Mouse (Mus musculus) ES-E14 (cell line): Measurements from ENCODE around the gene Prss45. TPM values are rescaled to one million over a fixed set of nuclear protein-coding genes. Genes with fewer than 3 reads are reported as not detected.
A peak's percentile ranks its signal among the peaks of the same experiment; 100 is the strongest.

ENCODE experiments used
- DNase-seq: peaks from one replicate; pipeline ENCODE4 v3.0.0-alpha.2; 2013; ENCODE audit warnings: low read depth, low spot score
- H3K27ac ChIP-seq: 2 replicates; pipeline ENCODE4 v1.5.1; 2012; ENCODE audit warnings: low read depth, mild to moderate bottlenecking, low read length, moderate library complexity, mixed read lengths; ENCODE audit not compliant: poor library complexity, insufficient read depth, severe bottlenecking
- H3K36me3 ChIP-seq: 2 replicates; pipeline ENCODE4 v1.6.1; 2012; ENCODE audit warnings: mild to moderate bottlenecking, low read length, moderate library complexity, mixed read lengths; ENCODE audit not compliant: control insufficient read depth, poor library complexity, insufficient read depth, severe bottlenecking
- H3K4me1 ChIP-seq, 2 experiments: fragments of 150-350 bp in 1 of 2; sonication (generic) in 1 of 2; 2 replicates each; pipeline ENCODE4 v1.6.1; 2012; ENCODE audit warnings: low read length in 2 of 2, mild to moderate bottlenecking in 1 of 2, mixed read lengths in 1 of 2; ENCODE audit not compliant: control insufficient read depth in 2 of 2, insufficient read depth in 2 of 2, poor library complexity in 1 of 2
- H3K4me3 ChIP-seq, 2 experiments: fragments of 150-350 bp in 1 of 2; sonication (generic) in 1 of 2; 2 replicates each; pipeline ENCODE4 v1.5.1; 2012; ENCODE audit warnings: low read length in 2 of 2, low read depth in 1 of 2, mild to moderate bottlenecking in 1 of 2, mixed read lengths in 1 of 2; ENCODE audit not compliant: insufficient read depth in 1 of 2, poor library complexity in 1 of 2, severe bottlenecking in 1 of 2
- H3K9ac ChIP-seq: 2 replicates; pipeline ENCODE4 v1.6.1; 2012; ENCODE audit warnings: low read depth, mild to moderate bottlenecking, low read length, mixed read lengths; ENCODE audit not compliant: poor library complexity, insufficient read depth, severe bottlenecking
- H3K9me3 ChIP-seq: fragments of 150-350 bp; sonication (generic); 2 replicates; pipeline ENCODE4 v1.6.1; 2012; ENCODE audit warnings: low read depth, mild to moderate bottlenecking, low read length; ENCODE audit not compliant: control insufficient read depth, insufficient read depth
- CHD2 ChIP-seq: IDR thresholded peaks from 2 replicates; pipeline ENCODE4 v1.6.1; 2014; ENCODE audit warnings: mild to moderate bottlenecking, low read depth, low read length, inconsistent platforms
- HCFC1 ChIP-seq: IDR thresholded peaks from 2 replicates; pipeline ENCODE4 v1.6.1; 2012; ENCODE audit warnings: low read length, inconsistent platforms, borderline replicate concordance; ENCODE audit not compliant: insufficient read depth
- MAFK ChIP-seq: IDR thresholded peaks from 2 replicates; pipeline ENCODE4 v1.6.1; 2014; ENCODE audit warnings: mild to moderate bottlenecking, low read depth, low read length, inconsistent platforms; ENCODE audit not compliant: insufficient read depth
- ZC3H11A ChIP-seq: IDR thresholded peaks from 2 replicates; pipeline ENCODE4 v1.6.1; 2012; ENCODE audit warnings: low read depth, mild to moderate bottlenecking, inconsistent platforms, low read length, borderline replicate concordance
- ZNF384 ChIP-seq: IDR thresholded peaks from 2 replicates; pipeline ENCODE4 v1.6.1; 2012; ENCODE audit warnings: low read depth, low read length, inconsistent platforms
- in situ Hi-C, 2 experiments: fragments of 600-800 bp; cut with MboI; formaldehyde crosslinking; loops; one replicate each; pipeline ENCODE4 v1.15.1; 2025; ENCODE audit warnings: low sequenced_read_pairs in 2 of 2, inconsistent platforms in 1 of 2; ENCODE audit not compliant: unreplicated experiment in 2 of 2
- total RNA-seq: library from RNA; depleted of rRNA; stranded (reverse); fragments of 300-350 nt; gene quantifications from 2 replicates; pipeline ENCODE4 v1.2.3, GENCODE M21; 2012

The Prss45 gene
- total RNA-seq, 1 experiment: 0.54 TPM

DNA sequence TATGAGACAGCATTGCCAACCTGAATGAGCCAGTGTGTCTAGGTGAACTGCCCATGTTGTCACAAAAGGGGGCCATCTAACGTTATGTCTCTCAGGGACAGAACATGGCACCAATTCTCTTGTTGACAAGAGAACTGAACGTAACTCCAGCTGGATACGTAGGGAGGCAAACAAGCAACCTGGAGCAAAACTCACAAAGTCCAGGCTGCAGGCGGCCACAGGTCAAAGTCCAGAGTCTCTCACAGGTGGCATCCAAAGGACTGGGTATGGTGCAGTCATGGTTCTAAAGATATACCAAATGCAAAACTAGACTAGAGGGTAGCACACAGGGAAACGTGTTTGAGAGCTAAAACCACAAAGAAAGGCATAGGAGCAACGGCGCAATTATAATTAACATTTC, 13.0 kb upstream of the Prss45 start:
- H3K4me1 ChIP-seq: no peaks in the 10 kb centered on the region
- H3K36me3 ChIP-seq: no peaks in the 10 kb centered on the region
- DNase-seq: no peak
- H3K4me3 ChIP-seq: no peak overlapping the region
- in situ Hi-C loops: no loop called here
- H3K9ac ChIP-seq: no peak overlapping the region
- no peak overlapping the region for H3K27ac ChIP-seq
- no peak for TF ChIP-seq ZC3H11A
- no peak for TF ChIP-seq CHD2
- TF ChIP-seq MAFK: no peak
- no peak for TF ChIP-seq HCFC1
- no peak for TF ChIP-seq ZNF384
- H3K9me3 ChIP-seq: no peaks in the 10 kb centered on the region

- TF ChIP-seq CHD2 (no peak), ZNF384 (no peak), ZC3H11A (no peak), HCFC1 (no peak), MAFK (no peak)
- DNase-seq: no peak
- in situ Hi-C loops: no loop called here
Observed at GRCm38 (mm10) chr9:110825426-110825825, 9.0 kb upstream of the Prss45 start.

GRCm38 (mm10) chr9:110825832-110826231, 8.6 kb upstream of the Prss45 start:
- TF ChIP-seq CHD2 (no peak), HCFC1 (no peak), MAFK (no peak), ZNF384 (no peak), ZC3H11A (no peak)
- in situ Hi-C loops: no loop called here
- Histone ChIP-seq H3K27ac (no peak overlapping the region), H3K4me3 (no peak overlapping the region), H3K4me1 (peaks cover 0 to 4% of the 10 kb centered on the region in 2 experiments; a peak in 1 of 4 replicates), H3K9ac (no peak overlapping the region), H3K9me3 (no peaks in the 10 kb centered on the region), H3K36me3 (no peaks in the 10 kb centered on the region)
- DNase-seq: no peak

More at GRCm38 (mm10) chr9:110825426-110825825, 9.0 kb upstream of the Prss45 start:
- H3K9ac ChIP-seq: no peak overlapping the region
- H3K27ac ChIP-seq: no peak overlapping the region
- H3K4me1 ChIP-seq: peaks cover 0 to 4% of the 10 kb centered on the region in 2 experiments; a peak in 1 of 4 replicates
- no peak overlapping the region for H3K4me3 ChIP-seq
- H3K36me3 ChIP-seq: no peaks in the 10 kb centered on the region
- H3K9me3 ChIP-seq: no peaks in the 10 kb centered on the region

DNA sequence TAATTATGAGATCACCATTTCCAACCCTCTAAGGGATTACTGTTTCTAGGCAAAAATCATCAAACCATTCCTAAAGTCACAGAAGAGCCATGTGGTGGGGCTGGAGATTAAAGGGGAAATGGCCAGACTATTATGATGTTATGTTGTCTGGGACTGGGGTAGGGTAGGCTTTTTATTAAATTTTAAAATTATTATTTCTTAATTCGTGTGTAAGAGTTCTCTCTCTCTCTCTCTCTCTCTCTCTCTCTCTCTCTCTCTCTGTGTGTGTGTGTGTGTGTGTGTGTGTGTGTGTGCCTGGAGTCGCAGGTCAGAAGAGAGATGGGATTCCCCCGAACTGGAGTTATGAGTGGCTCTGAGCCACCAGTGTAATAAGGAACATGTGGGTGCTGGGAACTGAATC, 8.0 kb upstream of the Prss45 start, which contains the start of gene Prss43:
TSS of gene Prss43 (plus strand) at position 301 of the 400 bp plus-strand sequence.
- TF ChIP-seq ZC3H11A: no peak
- no peak for TF ChIP-seq ZNF384
- TF ChIP-seq HCFC1: no peak
- TF ChIP-seq MAFK: no peak
- no peak for TF ChIP-seq CHD2
- Histone ChIP-seq H3K9me3 (no peaks in the 10 kb centered on the region), H3K4me1 (peaks cover 0 to 4% of the 10 kb centered on the region in 2 experiments; a peak in 1 of 4 replicates), H3K27ac (no peak within 1 kb of the TSS), H3K4me3 (peak within 1 kb of the TSS in 1 of 2 experiments; percentile 9; a peak in 1 of 4 replicates), H3K36me3 (no peaks in the 10 kb centered on the region), H3K9ac (no peak within 1 kb of the TSS)
- DNase-seq: no peak
- in situ Hi-C loops: no loop called here

DNA sequence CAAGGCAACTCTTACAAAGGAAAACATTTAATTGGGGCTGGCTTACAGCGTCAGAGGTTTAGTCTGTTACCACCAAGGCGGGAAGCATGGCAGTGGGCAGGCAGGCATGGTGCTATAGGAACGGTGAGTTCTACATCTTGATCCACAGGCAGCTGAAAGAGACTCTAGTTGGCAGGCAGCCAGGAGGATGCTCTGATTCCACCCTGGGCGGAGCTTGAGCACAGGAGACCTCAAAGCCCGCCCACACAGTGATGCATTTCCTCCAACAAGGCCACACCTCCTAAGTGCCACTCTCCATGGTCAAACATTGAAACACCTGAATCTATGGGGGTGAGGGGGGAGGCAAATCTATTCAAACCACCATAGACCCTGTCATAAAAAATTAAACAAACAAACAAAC, 1.4 kb upstream of the Prss45 start:
- in situ Hi-C loops: no loop called here
- peak overlapping the region in 1 of 2 experiments; percentile 18; a peak in 1 of 4 replicates for H3K4me3 ChIP-seq
- H3K9ac ChIP-seq: no peak overlapping the region
- H3K9me3 ChIP-seq: no peaks in the 10 kb centered on the region
- peak; percentile 79 for DNase-seq
- no peak for TF ChIP-seq HCFC1
- TF ChIP-seq ZC3H11A: no peak
- TF ChIP-seq CHD2: no peak
- TF ChIP-seq MAFK: no peak
- TF ChIP-seq ZNF384: no peak
- H3K4me1 ChIP-seq: peaks cover 2 to 11% of the 10 kb centered on the region in 2 experiments; a peak in 2 of 4 replicates
- no peaks in the 10 kb centered on the region for H3K36me3 ChIP-seq
- H3K27ac ChIP-seq: no peak overlapping the region
